Mouse (Mus musculus) brain, embryonic 14.5 days (tissue): Measurements from ENCODE around the gene Tpm1.

Experiments used
- CTCF ChIP-seq: fragments of 200-500 bp; IDR thresholded peaks from 2 replicates; pipeline ENCODE4 v1.5.1; 2012; ENCODE audit warnings: inconsistent platforms, mild to moderate bottlenecking, moderate library complexity, borderline replicate concordance; ENCODE audit not compliant: insufficient read depth, insufficient read length; ENCODE audit errors: extremely low read depth
- POLR2A ChIP-seq: fragments of 200-500 bp; IDR thresholded peaks from 2 replicates; pipeline ENCODE4 v1.6.1; 2012; ENCODE audit warnings: mild to moderate bottlenecking, inconsistent platforms, borderline replicate concordance; ENCODE audit not compliant: poor library complexity, insufficient read depth, insufficient read length, severe bottlenecking; ENCODE audit errors: extremely low read depth

GRCm38 (mm10) chr9:67048483-67049085, 622 bp downstream of the Tpm1 start:
- TF ChIP-seq CTCF (no peak), POLR2A (no peak)
